Mouse (Mus musculus) kidney, postnatal 4 days (tissue): ENCODE measurements at regions not wholly inside any gene's neighbourhood (a gene's known extent, or its start where the extent isn't known, plus 50 kb on each side); places are given as distances from the start of the nearest gene placed in this dataset.
A peak's percentile ranks its signal among the peaks of the same experiment; 100 is the strongest.

Experiments used
- DNase-seq, 2 experiments: peaks; one replicate each; pipeline ENCODE4 v3.0.0; 2021; ENCODE audit warnings: mixed read lengths in 2 of 2

DNA sequence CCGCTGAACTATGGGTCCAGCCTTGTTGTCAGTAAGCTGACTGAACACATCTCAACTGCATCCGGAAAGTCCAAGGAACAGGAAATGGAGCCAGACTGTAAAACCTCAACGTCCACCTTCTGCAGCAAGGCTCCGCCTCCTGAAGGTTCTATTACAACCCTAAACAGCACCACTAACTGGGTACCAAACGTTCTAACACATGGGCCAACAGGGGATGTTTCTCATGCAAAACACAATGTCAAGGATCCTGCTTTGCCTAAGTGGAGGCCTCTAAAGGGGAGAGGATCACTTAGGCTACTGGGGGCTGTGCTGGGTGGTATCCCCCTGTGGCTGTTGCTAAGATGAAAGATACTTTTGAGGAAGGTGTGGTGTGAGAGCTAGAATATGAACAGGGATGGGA, 51.0 kb upstream of the Stt3b start:
- no peak for DNase-seq

DNA sequence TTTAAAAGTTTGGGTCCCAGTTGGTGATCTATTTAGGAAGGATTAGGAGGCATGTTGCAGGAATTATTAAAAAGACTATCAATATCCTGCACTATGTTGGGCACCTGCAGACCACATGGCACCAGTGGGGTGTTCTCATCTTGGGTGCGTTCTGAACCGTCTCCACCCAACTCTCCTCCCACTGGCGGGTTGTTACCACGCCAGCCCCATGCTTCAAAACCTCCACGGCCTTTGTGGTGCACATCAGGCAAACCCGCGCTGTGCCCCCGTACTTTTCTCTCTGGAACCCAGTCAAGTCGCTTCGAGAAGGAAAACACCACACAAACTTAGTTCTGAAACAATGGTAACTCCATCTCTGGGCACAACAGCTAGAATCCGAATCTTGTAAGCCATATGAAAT, 51.7 kb upstream of the Stt3b start:
- no peak for DNase-seq

DNA sequence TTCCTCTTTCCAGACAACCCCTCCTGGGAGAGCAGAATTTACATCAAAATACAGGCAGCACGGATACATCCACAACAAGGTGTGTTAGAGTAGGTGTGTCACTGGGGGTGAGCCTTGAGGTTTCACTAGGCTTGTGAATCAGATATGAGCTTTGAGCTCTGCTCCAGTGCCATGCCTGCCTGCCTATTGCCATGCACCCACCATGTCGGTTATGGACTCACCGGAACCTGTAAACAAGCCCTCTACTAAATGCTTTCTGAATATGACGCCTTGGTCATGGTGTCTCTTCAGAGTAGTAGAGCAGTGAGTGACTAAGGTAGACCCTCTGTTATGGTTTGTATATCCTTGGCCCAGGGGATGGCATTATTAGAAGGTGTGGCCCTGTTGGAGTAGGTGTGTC, 52.3 kb upstream of the Stt3b start:
- DNase-seq, result no peak

DNA sequence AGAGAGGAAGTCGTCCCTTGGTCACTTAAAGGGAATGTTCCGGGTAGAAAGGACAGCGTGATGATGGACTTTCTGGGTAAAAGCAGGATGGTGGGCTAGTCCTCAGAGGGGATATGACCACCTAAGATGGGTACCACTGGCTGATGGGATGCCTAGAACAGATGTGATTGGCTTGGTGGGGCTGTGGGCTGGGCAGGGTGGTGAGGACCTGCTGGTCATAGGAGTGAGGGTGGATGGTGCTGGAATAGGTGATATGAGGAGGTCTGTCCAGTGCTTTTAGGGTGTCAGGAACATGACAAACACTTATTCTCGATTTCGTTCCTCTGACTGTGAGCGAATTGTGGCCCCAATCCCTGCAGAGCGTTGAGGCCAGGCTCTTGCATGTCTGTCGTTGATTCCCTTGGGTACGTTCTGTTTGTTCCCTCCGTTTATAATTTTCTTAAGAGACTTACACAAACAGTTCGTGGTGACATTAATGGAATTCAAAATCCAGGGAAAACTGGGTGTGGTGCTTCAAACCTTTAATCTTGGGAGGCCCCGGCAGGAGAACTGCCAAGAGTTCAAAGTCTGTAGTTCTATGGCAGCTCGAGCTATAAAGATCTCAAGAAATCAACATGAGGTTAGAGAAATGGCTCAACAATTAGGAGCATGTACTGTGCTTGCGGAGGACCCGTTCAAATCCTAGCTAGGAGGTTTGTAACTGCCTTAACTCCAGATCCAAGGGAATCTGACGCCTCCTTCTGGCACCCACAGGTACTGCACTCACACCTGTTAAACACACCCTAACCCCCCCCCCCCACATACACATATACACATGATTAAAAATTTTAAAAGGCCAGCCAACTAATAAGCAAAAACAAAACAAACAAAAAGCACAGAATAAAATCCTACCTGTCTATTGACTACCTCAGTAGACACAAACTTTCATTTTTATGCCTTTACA, 55.0 kb upstream of the Stt3b start:
- peak; percentile 32 to 35 for DNase-seq

DNA sequence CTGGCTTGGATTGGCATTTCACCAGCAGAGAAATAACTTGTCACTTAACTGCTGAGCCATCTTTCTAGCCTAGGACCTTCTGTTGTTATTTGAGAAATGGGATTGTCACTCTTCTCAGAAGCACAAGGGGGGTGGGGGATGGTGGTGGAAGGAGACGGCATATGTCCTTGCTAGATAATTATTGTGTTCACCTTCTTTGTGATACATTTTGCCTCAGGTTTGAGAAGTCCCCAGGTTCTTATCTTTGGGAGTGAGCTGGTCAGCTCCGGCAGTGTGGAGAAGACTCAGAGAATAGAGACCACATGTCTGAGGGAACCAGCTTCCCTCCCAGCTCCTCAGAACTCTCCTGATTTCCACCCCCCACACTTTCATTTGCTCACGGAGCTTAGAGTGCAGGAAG, 57.6 kb upstream of the Stt3b start:
- DNase-seq, result no peak

DNA sequence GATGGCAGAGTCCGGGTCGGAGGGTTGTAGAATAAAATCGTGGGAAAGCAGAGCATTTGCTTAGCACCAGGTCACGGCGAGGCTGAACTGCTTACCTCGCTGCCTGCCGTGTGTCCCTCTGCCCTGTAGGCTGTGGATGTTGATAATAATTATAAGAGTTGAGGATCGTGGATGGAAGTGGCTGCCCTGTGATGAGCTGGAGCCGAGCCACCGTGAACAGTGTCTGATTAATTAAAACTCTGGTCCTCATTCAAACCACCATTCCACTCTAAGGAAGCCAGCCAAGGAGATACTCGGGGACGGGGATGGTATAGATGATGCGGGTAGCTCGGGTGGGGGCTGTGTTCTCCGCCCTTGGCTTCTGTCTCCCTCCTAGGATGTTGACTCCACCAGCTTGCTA, 70.1 kb upstream of the Stt3b start:
- no peak for DNase-seq

DNA sequence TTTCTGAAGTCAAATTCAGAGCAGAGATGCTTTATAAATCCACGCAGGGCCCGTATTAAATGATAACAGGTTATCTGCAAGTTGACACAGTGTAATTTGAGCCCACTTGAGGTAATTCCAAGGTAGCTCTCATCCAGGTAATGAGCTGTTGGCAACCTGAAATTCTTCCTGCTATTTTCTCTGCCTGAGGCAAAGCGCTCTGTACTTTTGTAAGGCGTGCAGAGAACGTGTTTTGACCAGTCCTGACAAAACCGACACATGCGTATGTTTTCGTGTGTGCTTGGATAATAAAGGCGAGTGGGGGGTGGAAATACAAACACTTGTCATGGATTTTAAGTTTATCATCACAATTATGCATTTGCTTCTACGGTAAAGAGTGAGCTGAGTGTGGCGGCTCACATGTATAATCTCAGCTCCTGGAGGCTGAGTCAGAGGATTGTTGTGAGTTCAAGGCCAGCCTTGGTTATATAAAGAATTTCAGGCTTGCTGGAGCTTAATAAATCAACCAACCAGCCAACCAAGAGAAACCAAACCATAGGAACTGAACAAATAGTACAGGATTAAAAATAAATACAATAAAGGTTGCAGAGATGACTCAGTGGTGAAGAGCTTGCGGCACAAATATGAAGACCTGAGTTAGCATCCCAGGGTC, 72.7 kb upstream of the Stt3b start:
- DNase-seq, result no peak

DNA sequence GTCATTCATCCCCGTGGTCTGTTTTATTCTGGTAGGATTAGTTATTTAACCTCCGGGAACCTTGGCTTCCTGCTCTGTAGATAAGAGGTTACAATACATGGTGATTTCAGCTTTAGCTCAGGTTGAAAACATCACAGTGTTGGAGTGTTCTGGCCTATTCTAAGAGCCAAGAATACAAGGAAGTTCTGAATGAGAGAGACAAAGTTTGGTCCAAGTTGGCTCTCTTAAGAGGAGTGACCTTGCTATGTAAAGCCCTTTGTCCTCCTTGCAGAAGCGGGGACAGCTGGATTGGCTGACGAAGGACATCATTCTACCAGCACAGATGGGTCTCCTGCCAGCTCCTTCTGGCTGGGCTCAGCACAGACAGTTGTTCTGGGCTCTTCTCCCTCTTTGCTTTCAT, 73.7 kb upstream of the Stt3b start:
- peak; percentile 43 to 61 for DNase-seq

DNA sequence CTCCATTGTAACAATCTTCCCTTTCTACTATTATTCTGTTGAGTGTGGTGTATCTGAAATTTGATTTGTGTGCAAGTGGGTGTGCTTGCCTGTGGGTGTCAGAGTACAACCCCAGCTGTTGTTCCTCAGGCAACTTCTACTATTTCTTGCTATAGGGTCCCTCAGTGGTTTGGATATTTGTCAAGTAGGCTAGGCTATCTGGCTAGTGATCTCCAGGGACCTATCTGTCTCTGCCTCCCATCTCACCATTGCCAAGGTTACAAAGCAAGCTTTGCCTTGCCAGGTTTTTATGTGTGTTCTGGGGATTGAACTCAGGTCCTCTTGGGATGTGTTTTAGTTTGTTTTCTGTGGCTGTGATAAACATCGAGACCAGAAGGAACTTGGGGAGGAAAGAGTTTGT, 74.1 kb upstream of the Stt3b start:
- peak; percentile 28 to 40 for DNase-seq

DNA sequence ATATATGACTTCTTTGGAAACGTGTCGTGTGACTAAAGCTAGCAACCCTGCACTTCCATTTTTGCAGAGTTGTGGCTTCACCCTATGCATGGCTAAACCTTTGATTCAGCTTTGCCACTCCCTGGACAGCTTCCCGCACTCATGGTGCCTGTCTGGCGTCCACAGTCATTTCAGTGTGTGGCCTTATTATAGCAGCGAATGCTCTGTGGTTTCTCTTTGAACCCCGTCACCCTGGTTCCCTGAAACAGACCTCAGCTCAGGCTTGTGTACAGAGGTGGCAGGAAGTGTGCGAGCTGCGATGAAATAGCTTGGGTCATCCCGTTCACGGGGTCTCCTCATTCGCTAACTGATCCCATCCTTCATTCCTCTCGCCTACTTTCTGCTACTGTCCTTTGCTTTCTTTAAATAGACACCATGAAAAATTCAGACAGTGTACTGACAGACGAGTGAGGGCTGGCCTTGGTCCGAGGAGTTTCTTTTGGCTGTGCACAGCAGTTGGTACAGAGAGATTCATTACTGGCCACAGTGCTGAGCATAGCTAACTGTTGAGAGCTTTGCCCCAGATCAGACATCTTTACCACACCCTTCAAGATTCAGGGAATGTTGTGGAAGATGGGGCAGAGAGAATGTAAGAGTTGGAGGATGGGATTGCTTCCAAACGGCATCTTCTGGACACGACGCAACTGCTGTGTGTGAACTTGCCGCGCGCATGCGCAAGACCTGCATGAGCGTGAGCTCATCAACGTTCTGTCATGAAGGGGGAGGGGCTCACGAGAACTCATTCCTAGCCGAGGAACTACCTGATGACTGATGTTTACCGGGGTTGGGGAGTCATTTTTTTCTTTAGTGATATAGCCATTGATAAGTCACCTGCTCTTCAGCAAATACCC, 77.5 kb upstream of the Stt3b start:
- DNase-seq, result no peak

DNA sequence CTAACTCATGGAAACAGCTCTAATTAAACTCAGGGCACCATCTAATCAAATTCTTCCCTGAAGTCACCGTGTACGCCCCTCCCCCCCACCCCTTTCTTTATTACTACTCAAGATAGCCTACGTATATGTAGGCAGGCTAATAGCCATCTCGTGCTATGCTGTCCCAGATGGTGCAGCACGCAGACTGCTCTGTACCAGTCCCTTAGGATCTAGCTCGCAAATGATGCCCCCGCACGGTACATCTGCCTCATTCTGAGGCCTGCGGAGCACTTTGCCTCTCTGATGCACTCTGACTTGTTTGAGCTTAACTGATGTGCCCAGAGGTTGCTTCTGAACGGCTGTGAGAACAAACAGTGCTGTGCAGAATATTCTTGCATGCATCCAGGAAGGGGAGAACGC, 78.1 kb upstream of the Stt3b start:
- DNase-seq, result no peak

DNA sequence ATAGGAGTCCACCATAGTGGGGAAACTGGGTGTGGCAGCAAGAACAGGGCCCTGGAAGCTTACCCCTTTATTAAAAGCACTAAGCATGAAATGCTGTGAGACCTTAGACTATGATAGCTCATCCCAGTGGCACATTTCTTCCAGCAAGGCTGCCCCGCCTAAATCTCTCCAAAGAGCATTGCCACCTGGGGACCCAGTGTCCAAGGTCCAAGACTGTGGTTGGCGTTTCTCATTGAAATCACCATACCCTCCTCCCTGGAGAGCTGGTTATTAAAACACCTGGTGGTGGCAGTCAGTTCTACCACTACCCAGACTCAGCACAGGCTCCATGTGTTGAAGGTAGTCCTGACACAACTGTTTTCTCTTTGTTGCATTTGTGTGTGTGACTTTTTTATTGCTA, 78.9 kb upstream of the Stt3b start:
- no peak for DNase-seq

DNA sequence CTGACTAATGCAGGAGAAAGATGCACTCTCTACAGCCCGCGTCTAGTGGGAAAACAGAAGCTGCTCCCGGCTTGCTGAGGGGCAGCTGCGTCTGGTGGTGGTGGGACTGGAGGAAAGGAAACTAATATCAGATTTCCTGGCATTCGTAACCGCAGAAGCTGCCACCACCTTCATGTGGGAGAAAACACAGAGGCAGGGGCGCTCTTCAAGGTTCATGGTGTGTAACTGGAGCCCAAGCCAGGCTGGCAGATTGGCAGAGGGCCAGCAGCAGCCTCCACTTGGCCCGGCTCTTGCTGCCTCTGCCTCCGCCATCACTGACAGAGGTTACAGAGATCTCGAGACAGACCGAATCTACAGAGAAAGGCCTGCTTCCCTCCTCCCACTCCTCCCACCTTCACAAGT, 80.7 kb upstream of the Stt3b start:
- peak; percentile 80 to 88 for DNase-seq

DNA sequence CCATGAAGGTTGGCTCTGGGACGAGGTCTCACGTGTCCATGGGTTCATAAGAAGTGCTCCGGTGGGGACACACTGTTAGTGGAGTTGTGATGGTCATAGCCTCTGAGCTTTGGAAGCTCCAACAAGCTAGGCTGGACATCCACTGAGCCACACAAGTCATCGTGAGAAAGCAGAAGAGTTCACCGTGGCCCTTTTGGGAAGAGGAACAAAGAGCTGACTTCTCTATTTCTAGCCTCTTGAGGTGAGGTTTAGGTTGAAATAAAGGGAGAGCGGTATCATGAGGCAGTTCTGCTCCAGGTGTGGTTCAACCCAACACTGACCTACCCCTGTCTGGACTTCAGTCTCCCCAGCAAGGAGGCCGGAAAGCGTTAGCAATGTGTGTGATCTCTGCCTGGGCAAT, 85.3 kb upstream of the Stt3b start:
- DNase-seq, result no peak

DNA sequence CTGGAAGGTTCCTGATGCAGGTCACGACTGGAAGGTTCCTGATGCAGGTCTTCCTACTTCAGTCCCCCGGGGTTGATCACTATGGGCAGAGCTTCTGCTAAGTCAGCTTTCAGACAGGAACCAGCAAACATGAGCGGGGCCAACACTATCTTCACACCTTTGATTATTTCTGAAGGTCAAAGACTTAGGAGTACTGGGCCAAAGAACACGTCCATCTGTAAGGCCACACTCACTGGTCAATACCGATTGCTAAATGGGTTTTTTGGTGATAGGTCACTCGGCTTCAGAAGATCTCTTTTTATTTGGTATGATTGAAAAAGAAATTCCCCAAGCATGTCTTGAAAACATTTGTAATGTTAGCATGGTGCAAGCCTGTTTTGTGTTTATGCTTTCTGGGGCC, 90.2 kb upstream of the Stt3b start:
- no peak for DNase-seq

DNA sequence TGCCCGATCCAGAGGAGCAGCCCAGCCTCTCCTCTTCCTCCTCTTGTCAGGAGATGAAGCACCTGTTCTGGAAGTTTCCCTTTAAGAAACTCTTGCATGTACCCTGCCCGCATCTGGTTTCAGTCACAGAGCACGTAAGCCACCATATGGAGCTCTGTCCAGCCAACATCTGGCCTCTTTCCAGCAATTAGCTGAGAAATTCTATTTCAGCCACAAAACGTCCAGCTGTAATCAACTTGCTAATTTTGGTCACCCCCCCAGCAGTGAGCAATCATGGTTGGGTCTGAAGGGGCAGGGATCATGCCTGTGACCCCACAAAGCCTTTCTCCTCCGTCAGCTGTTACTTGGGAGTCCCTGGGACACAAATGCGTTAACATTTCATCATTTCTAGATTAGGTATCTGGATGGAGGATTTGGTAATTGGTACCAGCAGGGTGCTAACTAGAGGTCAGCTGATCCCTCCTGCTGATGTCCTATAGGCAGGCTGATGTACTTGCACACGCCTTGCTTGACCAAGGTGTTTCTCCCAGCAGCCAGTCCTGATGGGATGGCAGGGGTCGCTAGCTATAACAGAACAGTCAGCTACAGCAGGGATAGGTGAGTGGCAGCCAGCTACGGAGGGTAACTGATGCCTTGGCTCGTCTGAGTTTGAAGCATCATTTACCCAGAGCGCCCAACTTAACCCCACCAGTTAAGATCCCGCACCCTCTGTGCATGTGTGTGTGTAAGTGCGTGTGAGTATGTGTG, 91.4 kb upstream of the Stt3b start:
- peak; percentile 39 to 55 for DNase-seq

DNA sequence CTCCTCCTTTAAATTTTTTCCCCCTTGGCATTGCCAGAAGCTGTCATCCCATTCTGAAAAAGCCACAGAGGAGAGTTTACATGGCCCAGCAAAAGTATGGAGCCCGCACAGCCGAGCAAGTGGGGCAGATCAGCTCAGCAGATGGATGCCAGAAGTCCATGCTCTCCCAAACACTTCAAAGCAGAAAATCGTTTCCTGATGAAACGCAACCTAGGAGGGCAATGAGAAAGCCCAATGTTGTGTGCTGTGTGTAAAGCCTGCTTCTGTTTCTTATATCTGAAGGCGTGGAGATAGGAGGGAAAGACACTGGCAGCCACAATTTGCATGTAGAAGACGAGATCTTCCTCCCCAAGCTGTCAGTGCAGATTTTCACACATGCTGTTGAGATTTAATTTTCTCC, 92.4 kb upstream of the Stt3b start:
- no peak for DNase-seq

DNA sequence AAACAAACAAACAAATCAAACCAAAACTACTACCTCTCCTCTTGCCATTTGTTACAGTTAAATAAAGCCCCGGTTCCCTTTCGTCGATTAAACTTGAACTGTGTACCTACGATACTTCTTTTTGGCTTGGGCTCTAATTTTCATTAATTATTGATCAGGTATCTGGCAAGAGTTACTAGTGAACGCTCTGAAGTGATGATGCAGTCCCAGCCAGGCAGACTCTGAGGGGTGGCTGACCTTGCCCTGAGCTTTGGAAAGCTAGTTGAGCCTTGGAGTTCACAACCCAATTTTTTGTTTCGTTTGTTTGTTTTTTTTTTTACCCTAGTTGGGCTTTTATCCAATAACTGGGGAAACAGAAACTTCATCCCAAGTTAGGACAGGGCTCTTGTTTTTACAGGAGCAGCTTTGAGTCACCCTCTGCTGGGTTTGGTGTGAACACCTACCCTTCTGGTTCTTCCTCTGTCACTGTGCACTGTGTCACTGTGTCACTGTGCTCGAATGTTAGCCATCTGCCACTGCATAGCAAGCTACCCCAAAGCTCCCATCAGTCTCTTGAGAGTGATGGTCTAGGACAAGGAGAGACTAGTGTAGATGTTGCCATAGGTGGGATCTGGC, 93.2 kb upstream of the Stt3b start:
- no peak for DNase-seq

DNA sequence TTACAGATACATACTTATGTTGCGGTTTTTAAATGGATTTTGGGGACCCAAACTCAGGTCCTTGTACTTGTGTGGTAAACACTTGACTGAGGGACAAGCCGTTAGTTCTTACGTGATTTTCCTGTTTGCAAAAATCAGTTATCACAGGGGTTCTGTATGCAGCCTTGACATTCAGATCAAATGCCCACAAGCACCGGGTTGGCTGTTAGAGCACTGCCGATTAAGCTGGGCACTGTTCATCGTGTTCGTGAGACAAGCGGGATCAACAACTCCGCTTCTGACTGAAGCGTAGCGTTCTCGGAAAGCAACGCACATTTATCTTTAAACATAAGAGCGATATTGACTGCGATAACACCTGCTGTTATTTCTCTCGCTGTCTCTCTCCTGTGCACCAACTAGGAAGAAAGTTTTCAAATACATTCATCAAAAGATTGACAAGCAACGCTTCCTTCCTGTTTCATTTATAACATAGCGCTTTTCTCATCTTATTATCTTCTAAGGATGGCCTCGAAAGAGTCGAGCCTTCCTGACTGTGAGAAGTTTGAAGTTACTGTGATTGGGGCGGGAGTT, 97.8 kb upstream of the Stt3b start:
- DNase-seq, result no peak

DNA sequence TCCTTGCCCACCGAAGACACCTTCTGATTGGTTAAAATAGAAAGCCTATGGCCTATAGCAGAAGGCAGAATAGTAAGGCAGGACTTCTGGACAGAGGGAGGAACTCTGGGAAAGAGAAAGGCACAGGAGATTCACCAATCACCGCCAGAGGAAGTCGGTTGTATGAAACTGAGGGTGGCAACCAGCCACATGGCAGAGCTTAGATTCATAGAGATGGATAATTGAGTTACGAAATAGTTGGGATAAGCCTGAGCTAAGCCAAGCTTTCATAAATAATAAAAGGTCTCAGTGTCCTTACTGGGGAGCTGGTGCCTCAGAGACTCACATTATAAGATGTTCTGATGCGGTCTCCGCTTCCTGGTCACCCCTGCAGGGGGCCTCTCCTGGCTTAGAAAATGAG, 98.7 kb upstream of the Stt3b start:
- no peak for DNase-seq

DNA sequence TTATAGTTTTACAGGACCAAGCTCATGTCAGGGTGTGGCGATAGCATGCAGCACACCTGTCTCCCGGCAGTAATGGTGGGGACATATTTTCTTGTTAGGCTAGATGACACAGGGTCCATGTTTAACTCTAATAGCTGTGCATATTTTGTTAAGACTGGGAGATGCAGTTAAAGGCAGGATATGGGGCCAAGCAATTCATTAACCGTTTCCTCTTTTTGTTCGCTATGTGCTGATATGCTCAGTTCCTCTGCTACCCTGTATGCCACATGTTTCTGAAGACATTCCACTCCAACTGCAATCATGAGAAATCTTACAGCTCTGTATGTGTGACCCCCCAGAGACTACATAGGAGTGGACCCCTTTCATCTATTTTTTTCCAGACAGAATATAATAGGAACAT, 104.0 kb upstream of the Stt3b start:
- DNase-seq, result no peak

DNA sequence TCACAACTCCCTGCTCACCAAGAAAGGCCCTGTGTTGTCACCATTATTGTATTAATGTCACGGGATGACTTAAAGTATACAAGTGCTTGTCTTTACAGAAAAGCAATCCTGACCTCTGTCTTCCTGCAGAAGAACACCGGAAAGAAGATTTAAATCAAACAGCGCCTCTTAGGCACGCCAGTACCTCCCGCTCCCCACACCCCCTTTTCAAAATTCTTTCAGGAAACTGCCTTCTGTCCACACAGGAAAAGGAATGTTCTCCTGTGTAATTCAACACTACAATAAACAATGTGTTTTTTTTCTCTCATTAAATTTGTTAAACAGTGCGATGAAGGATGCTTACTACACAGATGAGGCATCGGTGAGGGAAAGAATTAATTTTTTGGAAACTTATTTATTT, 112.6 kb upstream of the Stt3b start:
- no peak for DNase-seq
